In genomic region chr17:46457791-46458190, GRCm38 (mm10) we compare ENCODE assay signal across 8 mouse cellular contexts. TPM values are rescaled to one million over a fixed set of nuclear protein-coding genes. Genes with fewer than 3 reads are reported as not detected.
DNase-seq lines count a peak whose midpoint lies in the region; ATAC-seq and TF ChIP-seq lines count a peak whose summit lies in the region.

No protein-coding gene starts in this region.

- no peak overlapping the region for H3K9ac ChIP-seq in hindbrain, postnatal 0 days (replicated peaks; ENCODE audit: low read length)
- H3K9ac ChIP-seq in hindbrain, embryonic 14.5 days: no peak overlapping the region
- no peak overlapping the region for H3K9ac ChIP-seq in liver, postnatal 0 days (replicated peaks)

- H3K4me3 ChIP-seq in hindbrain, postnatal 0 days (ENCODE audit: low read length): no peak overlapping the region
- no peak overlapping the region for H3K4me3 ChIP-seq in hindbrain, embryonic 14.5 days (replicated peaks; ENCODE audit: low read length)
- no peak overlapping the region for H3K4me3 ChIP-seq in liver, postnatal 0 days (ENCODE audit: low read depth, low read length)
- H3K4me3 ChIP-seq in thymus, adult 2 months (ENCODE audit: control insufficient read depth, insufficient read depth, low read length): no peak overlapping the region

- no peak overlapping the region for H3K27ac ChIP-seq in hindbrain, postnatal 0 days
- no peak overlapping the region for H3K27ac ChIP-seq in hindbrain, embryonic 14.5 days
- H3K27ac ChIP-seq in liver, postnatal 0 days (ENCODE audit: low read depth): no peak overlapping the region
- H3K27ac ChIP-seq in thymus, adult 2 months (ENCODE audit: control insufficient read depth, insufficient read depth, low read length): no peak overlapping the region

- 22% methylated on average over 10 of the region's 10 CpGs for WGBS in hindbrain, postnatal 0 days
- WGBS in hindbrain, embryonic 14.5 days: 15% methylated on average over 10 of the region's 10 CpGs
- 9% methylated on average over 10 of the region's 10 CpGs for WGBS in liver, postnatal 0 days (ENCODE audit: insufficient replicate concordance)
- 13% methylated on average over 10 of the region's 10 CpGs for WGBS in thymus, adult 2 months

- no peak overlapping the region for H3K4me2 ChIP-seq in hindbrain, postnatal 0 days (ENCODE audit: low read depth, low read length)
- no peak overlapping the region for H3K4me2 ChIP-seq in hindbrain, embryonic 14.5 days (replicated peaks)
- H3K4me2 ChIP-seq in liver, postnatal 0 days (ENCODE audit: low read depth, low read length): no peak overlapping the region

- DNase-seq in hindbrain, postnatal 0 days (ENCODE audit: low spot score): peak; percentile 40
- no peak for DNase-seq in hindbrain, embryonic 14.5 days (ENCODE audit: low spot score)
- peak; percentile 33 for DNase-seq in CD4-positive helper T cell, adult 2 months (ENCODE audit: low read depth, low spot score)
- peak; percentile 36 for DNase-seq in adipocyte (ENCODE audit: low spot score)
- peak; percentile 46 to 47 for DNase-seq in gastrocnemius, adult 8-10 months (ENCODE audit: low spot score in 2 of 2)
- DNase-seq in liver, postnatal 0 days: peak; percentile 60
- DNase-seq in thymus, adult 2 months: peak; percentile 58
- no peak for DNase-seq in frontal cortex, postnatal 10 days (ENCODE audit: low spot score in 2 of 2)

- no peaks in the 10 kb centered on the region for H3K27me3 ChIP-seq in hindbrain, postnatal 0 days (ENCODE audit: insufficient read depth, low read length)
- H3K27me3 ChIP-seq in hindbrain, embryonic 14.5 days (ENCODE audit: control insufficient read depth, insufficient read depth, low read length): peaks cover 10% of the 10 kb centered on the region
- H3K27me3 ChIP-seq in liver, postnatal 0 days (ENCODE audit: insufficient read depth, low read length): peaks cover 70% of the 10 kb centered on the region
- peaks cover 27% of the 10 kb centered on the region; the same call in 1 of the 2 replicates for H3K27me3 ChIP-seq in thymus, adult 2 months (ENCODE audit: control insufficient read depth, insufficient read depth, low read length)

- H3K36me3 ChIP-seq in hindbrain, postnatal 0 days (ENCODE audit: insufficient read depth, low read length): 0 out of 2 replicates have a peak, but pooled peaks cover 5% of the 10 kb centered on the region
- H3K36me3 ChIP-seq in hindbrain, embryonic 14.5 days (replicated peaks; ENCODE audit: control insufficient read depth, insufficient read depth): peaks cover 38% of the 10 kb centered on the region
- no peaks in the 10 kb centered on the region for H3K36me3 ChIP-seq in liver, postnatal 0 days (replicated peaks; ENCODE audit: insufficient read depth, low read length)
- no peaks in the 10 kb centered on the region for H3K36me3 ChIP-seq in thymus, adult 2 months (ENCODE audit: control insufficient read depth, insufficient read depth, low read length)

- no peak for TF ChIP-seq EP300 in liver, postnatal 0 days (IDR thresholded peaks at IDR 0.05; ENCODE audit: low read depth)

- peaks cover 22% of the 10 kb centered on the region; the same call in 1 of the 2 replicates for H3K4me1 ChIP-seq in hindbrain, postnatal 0 days (ENCODE audit: insufficient read depth, low read length)
- peaks cover 26% of the 10 kb centered on the region for H3K4me1 ChIP-seq in hindbrain, embryonic 14.5 days (replicated peaks; ENCODE audit: control insufficient read depth, insufficient read depth, low read length)
- peaks cover 13% of the 10 kb centered on the region for H3K4me1 ChIP-seq in liver, postnatal 0 days (ENCODE audit: insufficient read depth)
- H3K4me1 ChIP-seq in thymus, adult 2 months (replicated peaks; ENCODE audit: control insufficient read depth, insufficient read depth, low read length): peaks cover 7% of the 10 kb centered on the region; the same call in 1 of the 2 replicates

- H3K9me3 ChIP-seq in hindbrain, postnatal 0 days (ENCODE audit: low read length): no peaks in the 10 kb centered on the region
- no peaks in the 10 kb centered on the region for H3K9me3 ChIP-seq in hindbrain, embryonic 14.5 days (ENCODE audit: control insufficient read depth, low read length)
- no peaks in the 10 kb centered on the region for H3K9me3 ChIP-seq in liver, postnatal 0 days (ENCODE audit: low read length)

- TF ChIP-seq CTCF in hindbrain, postnatal 0 days (IDR thresholded peaks at IDR 0.05; ENCODE audit: low read depth): peak; percentile 57
- TF ChIP-seq CTCF in liver, postnatal 0 days (IDR thresholded peaks at IDR 0.05; ENCODE audit: low read depth): peak; percentile 63
- TF ChIP-seq CTCF in thymus, adult 2 months (IDR thresholded peaks at IDR 0.05; ENCODE audit: borderline replicate concordance, control insufficient read depth, extremely low read depth, insufficient read depth, low read length, poor library complexity): peak; percentile 31; the same call in 1 of the 2 replicates

- TF ChIP-seq POLR2A in thymus, adult 2 months (IDR thresholded peaks at IDR 0.05; ENCODE audit: control insufficient read depth, extremely low read depth, insufficient read depth, low read length, poor library complexity): no peak

- ATAC-seq in hindbrain, postnatal 0 days: no peak
- ATAC-seq in hindbrain, embryonic 14.5 days (ENCODE audit: low FRiP score): no peak
- ATAC-seq in liver, postnatal 0 days: no peak

RNA-seq across cellular contexts. Expression of gene Slc22a7, which starts 19.5 kb away (rescaled TPM):
- total RNA-seq in hindbrain, postnatal 0 days (2014; rRNA removed): not detected in 2 replicates
- 0.13 TPM in 1 of 2 replicates, not detected in the other for polyA plus RNA-seq in hindbrain, postnatal 0 days (2015; fragmentation: Nextera tagmentation; extraction: Ambion mirVana)
- not detected in 2 replicates for polyA plus RNA-seq in hindbrain, embryonic 14.5 days (2014; fragmentation: Nextera tagmentation; extraction: Ambion mirVana)
- not detected for total RNA-seq in gastrocnemius, adult 8-10 months (2022)
- 0.18 and 0.34 TPM in 2 replicates for polyA plus RNA-seq in liver, postnatal 0 days (2015; fragmentation: Nextera tagmentation; extraction: Ambion mirVana)
- polyA plus RNA-seq in thymus, adult 2 months (2012; rRNA removed): 1.2 and 3.3 TPM in 2 replicates

RNA-seq across cellular contexts. Expression of gene Crip3, which starts 29.1 kb away (rescaled TPM):
- total RNA-seq in hindbrain, postnatal 0 days (2014; rRNA removed): 1.4 and 4.0 TPM in 2 replicates
- polyA plus RNA-seq in hindbrain, postnatal 0 days (2015; fragmentation: Nextera tagmentation; extraction: Ambion mirVana): 1.6 and 1.7 TPM in 2 replicates
- polyA plus RNA-seq in hindbrain, embryonic 14.5 days (2014; fragmentation: Nextera tagmentation; extraction: Ambion mirVana): 1.4 and 2.2 TPM in 2 replicates
- 1 to 10 TPM in 1 of 4 experiments, under 1 TPM in 1, not detected in 2; 0.40 to 1.5 TPM for total RNA-seq in gastrocnemius, adult 8-10 months (2022)
- polyA plus RNA-seq in liver, postnatal 0 days (2015; fragmentation: Nextera tagmentation; extraction: Ambion mirVana): not detected in 2 replicates
- 348 and 429 TPM in 2 replicates for polyA plus RNA-seq in thymus, adult 2 months (2012; rRNA removed)

RNA-seq across cellular contexts. Expression of gene Ttbk1, which starts 29.7 kb away (rescaled TPM):
- total RNA-seq in hindbrain, postnatal 0 days (2014; rRNA removed): 46.5 and 53.4 TPM in 2 replicates
- 6.3 and 6.5 TPM in 2 replicates for polyA plus RNA-seq in hindbrain, postnatal 0 days (2015; fragmentation: Nextera tagmentation; extraction: Ambion mirVana)
- 6.5 and 7.7 TPM in 2 replicates for polyA plus RNA-seq in hindbrain, embryonic 14.5 days (2014; fragmentation: Nextera tagmentation; extraction: Ambion mirVana)
- under 1 TPM; 0.05 to 0.16 (median 0.08) TPM for total RNA-seq in gastrocnemius, adult 8-10 months (2022)
- polyA plus RNA-seq in liver, postnatal 0 days (2015; fragmentation: Nextera tagmentation; extraction: Ambion mirVana): not detected in 2 replicates
- polyA plus RNA-seq in thymus, adult 2 months (2012; rRNA removed): 1.0 and 1.1 TPM in 2 replicates

RNA-seq across cellular contexts. Expression of gene Dnph1, which starts 38.7 kb away (rescaled TPM):
- 8.9 and 9.9 TPM in 2 replicates for total RNA-seq in hindbrain, postnatal 0 days (2014; rRNA removed)
- polyA plus RNA-seq in hindbrain, postnatal 0 days (2015; fragmentation: Nextera tagmentation; extraction: Ambion mirVana): 19.2 and 23.4 TPM in 2 replicates
- polyA plus RNA-seq in hindbrain, embryonic 14.5 days (2014; fragmentation: Nextera tagmentation; extraction: Ambion mirVana): 16.0 and 16.6 TPM in 2 replicates
- 1 to 10 TPM; 5.2 to 8.5 (median 7.1) TPM for total RNA-seq in gastrocnemius, adult 8-10 months (2022)
- polyA plus RNA-seq in liver, postnatal 0 days (2015; fragmentation: Nextera tagmentation; extraction: Ambion mirVana): 7.4 and 8.6 TPM in 2 replicates
- 14.0 and 17.7 TPM in 2 replicates for polyA plus RNA-seq in thymus, adult 2 months (2012; rRNA removed)

Comparison
In these comparisons a context has a peak if more than half of its experiments do, and no peak if none do; other contexts are left out.
1. DNase-seq: peak in hindbrain, postnatal 0 days (single experiment), CD4-positive helper T cell, adult 2 months (single experiment), adipocyte (single experiment), gastrocnemius, adult 8-10 months (2 of 2), liver, postnatal 0 days (single experiment) and thymus, adult 2 months (single experiment); none in hindbrain, embryonic 14.5 days (single experiment) and frontal cortex, postnatal 10 days (0 of 2).
2. RNA of gene Crip3, which starts 29.1 kb away (polyA plus RNA-seq): 348 to 429 TPM in thymus, adult 2 months; 1.4 to 2.2 TPM in hindbrain, embryonic 14.5 days, 1.6 to 1.7 TPM in hindbrain, postnatal 0 days and not detected in liver, postnatal 0 days; every median in the first group is over 100 times any median in the second.
3. Peak in every context shown above with its lines, with median percentiles within 50 percentile points of each other: CTCF ChIP-seq.